Mouse (Mus musculus): ENCODE measurements at regions not wholly inside any gene's neighbourhood (a gene's known extent, or its start where the extent isn't known, plus 50 kb on each side); places are given as distances from the start of the nearest gene placed in this dataset.

GRCm38 (mm10) chr7:71289266-71289665, 62.0 kb downstream of the Gm10295 start:
- no peak for TF ChIP-seq POLR2A (IDR thresholded peaks at IDR 0.05; ENCODE audit: borderline replicate concordance, extremely low read depth, insufficient read depth, insufficient read length, poor library complexity, severe bottlenecking)
- no peak for TF ChIP-seq CTCF (IDR thresholded peaks at IDR 0.05; ENCODE audit: borderline replicate concordance, extremely low read depth, insufficient read depth, insufficient read length)

All from brain, embryonic 14.5 days (tissue).